Mouse (Mus musculus) megakaryocyte, adult 5-6 weeks (primary cell): ENCODE data around the gene Defb43. TPM values are rescaled to one million over a fixed set of nuclear protein-coding genes. Genes with fewer than 3 reads are reported as not detected.

ENCODE experiments used
- ATAC-seq: 2 replicates; pipeline ENCODE4 v1.8.0; 2016; ENCODE audit warnings: mild to moderate bottlenecking, inconsistent platforms; ENCODE audit not compliant: poor library complexity, severe bottlenecking
- total RNA-seq, 2 experiments: library from RNA; stranded (forward) in 1 of 2; stranded (reverse) in 1 of 2; fragments of 153-499, 151-499 nt in 1 of 2; fragments of 221-1000, 200-1000 nt in 1 of 2; gene quantifications; 2 replicates each; pipeline versions ENCODE4 v1.2.3 to v1.2.4; 2015 to 2017

Defb43 gene
- total RNA-seq, 2 experiments from 2014 or later, result not detected

- no peak for ATAC-seq
Measured at GRCm38 (mm10) chr14:63065391-63065790, 53.8 kb downstream of the Defb43 start.

- peak; percentile 60 for ATAC-seq
Measured at GRCm38 (mm10) chr14:63066630-63067310, 55.2 kb downstream of the Defb43 start.

Other genes with a start within 250 kb of the Defb43 start
- gene Wdfy2, start 174.1 kb upstream of the Defb43 start, total RNA-seq (2015), result 35.4 and 35.8 TPM in 2 replicates
- 45.7 and 51.7 TPM in 2 replicates for gene Wdfy2, start 174.1 kb upstream of the Defb43 start, total RNA-seq (2017)
- gene Defb48, start 27.3 kb upstream of the Defb43 start, total RNA-seq (2015), result not detected in 2 replicates
- not detected in 2 replicates for gene Defb48, start 27.3 kb upstream of the Defb43 start, total RNA-seq (2017)
- gene Defb47, start 13.7 kb upstream of the Defb43 start, total RNA-seq (2015), result not detected in 2 replicates
- not detected in 2 replicates for gene Defb47, start 13.7 kb upstream of the Defb43 start, total RNA-seq (2017)
- gene Defb42, start 35.2 kb downstream of the Defb43 start, total RNA-seq (2015), result not detected in 2 replicates
- not detected in 2 replicates for gene Defb42, start 35.2 kb downstream of the Defb43 start, total RNA-seq (2017)
- gene Defb30, start 38.2 kb downstream of the Defb43 start, total RNA-seq (2015), result not detected in 2 replicates
- not detected in 2 replicates for gene Defb30, start 38.2 kb downstream of the Defb43 start, total RNA-seq (2017)